Mouse (Mus musculus) hindbrain, embryonic 14.5 days (tissue): ENCODE measurements around the gene Mpc1. TPM values are rescaled to one million over a fixed set of nuclear protein-coding genes. Genes with fewer than 3 reads are reported as not detected.

ENCODE experiments used
- ATAC-seq: fragments of 200-750 bp; cut with Nextera tagmentation; 2 replicates; pipeline ENCODE4 v1.8.0; 2017; ENCODE audit warnings: moderate number of reproducible peaks, mild to moderate bottlenecking, moderate TSS enrichment, moderate library complexity; ENCODE audit not compliant: low FRiP score
- DNase-seq: peaks from one replicate; pipeline ENCODE4 v3.0.0-alpha.2; 2015; ENCODE audit warnings: low spot score
- H3K27ac ChIP-seq: fragments of 300-500 bp; sonication (generic); 2 replicates; pipeline ENCODE4 v1.5.1; 2014; ENCODE audit warnings: mild to moderate bottlenecking, moderate library complexity
- H3K27me3 ChIP-seq: fragments of 300-500 bp; sonication (generic); 2 replicates; pipeline ENCODE4 v1.6.1; 2014; ENCODE audit warnings: mild to moderate bottlenecking, low read length, mixed read lengths; ENCODE audit not compliant: control insufficient read depth, insufficient read depth
- H3K36me3 ChIP-seq: fragments of 300-500 bp; sonication (generic); replicated peaks from 2 replicates; pipeline ENCODE4 v1.6.1; 2014; ENCODE audit not compliant: control insufficient read depth, insufficient read depth
- H3K4me1 ChIP-seq: fragments of 300-500 bp; sonication (generic); replicated peaks from 2 replicates; pipeline ENCODE4 v1.6.1; 2014; ENCODE audit warnings: antibody characterized with exemption, low read length, mixed read lengths; ENCODE audit not compliant: control insufficient read depth, insufficient read depth
- H3K4me2 ChIP-seq: fragments of 300-500 bp; sonication (generic); replicated peaks from 2 replicates; pipeline ENCODE4 v1.6.1; 2014; ENCODE audit warnings: mild to moderate bottlenecking, moderate library complexity
- H3K4me3 ChIP-seq: fragments of 300-500 bp; sonication (generic); replicated peaks from 2 replicates; pipeline ENCODE4 v1.5.1; 2014; ENCODE audit warnings: mild to moderate bottlenecking, low read length
- H3K9ac ChIP-seq: fragments of 300-500 bp; sonication (generic); 2 replicates; pipeline ENCODE4 v1.6.1; 2014
- H3K9me3 ChIP-seq: fragments of 300-500 bp; sonication (generic); 2 replicates; pipeline ENCODE4 v1.6.1; 2016; ENCODE audit warnings: low read length; ENCODE audit not compliant: control insufficient read depth
- WGBS: fragments of 180-500 bp; shearing (Covaris S2); extraction: QIAGEN DNeasy Blood & Tissue Kit; methylation state at CpG from one replicate; pipeline ENCODE4 v1.1.7; 2014; 5-methylcytosine and 5-hydroxymethylcytosine counted together
- polyA plus RNA-seq: library from polyadenylated mRNA; unstranded; fragments of >200 nt; fragmentation: Nextera tagmentation; extraction: Ambion mirVana; gene quantifications from 2 replicates; pipeline ENCODE4 v1.2.1, GENCODE M21; 2014

Gene Mpc1
- polyA plus RNA-seq, 1 experiment from 2014 or later = 389 TPM

DNA sequence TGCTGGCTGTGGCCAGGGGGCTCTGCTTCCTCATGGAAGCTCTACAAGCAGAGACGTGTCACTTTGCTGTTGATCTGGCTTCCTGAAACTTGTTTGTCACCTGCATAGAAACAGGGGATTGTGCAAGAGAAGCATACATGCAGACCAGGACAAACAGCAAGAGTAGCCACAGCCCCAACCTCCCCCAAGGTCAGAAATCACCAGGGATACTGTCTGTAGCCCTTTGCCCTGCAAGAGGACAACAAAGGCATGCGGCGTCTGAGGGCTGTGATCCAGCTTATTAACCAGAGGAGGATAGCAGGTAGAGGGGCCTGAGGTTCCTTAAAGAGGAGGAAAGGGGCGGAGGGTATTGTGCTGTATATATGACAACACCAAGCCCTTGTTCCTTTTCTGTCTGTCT, 6.6 kb upstream of the Mpc1 start:
- no peak overlapping the region for H3K4me3 ChIP-seq
- H3K4me2 ChIP-seq = no peak overlapping the region
- no peaks in the 10 kb centered on the region for H3K4me1 ChIP-seq
- ATAC-seq (no peak), DNase-seq (no peak)
- no peaks in the 10 kb centered on the region for H3K36me3 ChIP-seq
- WGBS = 78% methylated on average over 4 of the region's 4 CpGs
- no peak overlapping the region for H3K9ac ChIP-seq
- no peak overlapping the region for H3K27ac ChIP-seq
- no peaks in the 10 kb centered on the region for H3K9me3 ChIP-seq
- no peaks in the 10 kb centered on the region for H3K27me3 ChIP-seq

DNA sequence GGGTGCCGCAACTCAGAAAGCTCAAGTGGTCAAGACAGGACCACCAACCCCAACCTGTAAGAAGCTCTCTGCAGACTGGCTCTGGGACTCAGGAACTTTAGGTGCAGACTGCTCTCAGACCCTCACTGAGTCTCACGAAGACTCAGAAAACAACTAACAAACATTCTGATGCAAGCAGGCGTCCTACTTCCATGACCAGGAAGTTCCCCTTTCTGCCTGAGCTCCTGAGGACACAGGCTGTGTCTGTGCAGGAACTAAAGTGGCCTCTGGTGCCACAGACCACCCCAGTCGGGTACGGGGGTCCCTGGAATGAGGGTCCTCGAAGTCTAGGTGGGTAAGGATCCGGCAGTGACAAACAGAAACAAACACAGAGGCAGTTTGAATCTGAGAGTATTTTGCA, 6.0 kb upstream of the Mpc1 start:
- 85% methylated on average over 7 of the region's 7 CpGs for WGBS
- no peak for ATAC-seq
- no peaks in the 10 kb centered on the region for H3K4me1 ChIP-seq

GRCm38 (mm10) chr17:8277266-8277665, 5.4 kb upstream of the Mpc1 start:
- Histone ChIP-seq H3K9ac (no peak overlapping the region), H3K4me2 (no peak overlapping the region), H3K36me3 (no peaks in the 10 kb centered on the region), H3K4me3 (no peak overlapping the region), H3K4me1 (no peaks in the 10 kb centered on the region), H3K9me3 (no peaks in the 10 kb centered on the region), H3K27ac (no peak overlapping the region), H3K27me3 (no peaks in the 10 kb centered on the region)
- 78% methylated on average over 3 of the region's 3 CpGs for WGBS
- ATAC-seq = no peak
- DNase-seq = no peak

More for the DNA sequence above, 6.0 kb upstream of the Mpc1 start:
- Histone ChIP-seq H3K4me2 (no peak overlapping the region), H3K27me3 (no peaks in the 10 kb centered on the region), H3K36me3 (no peaks in the 10 kb centered on the region), H3K4me3 (no peak overlapping the region), H3K9me3 (no peaks in the 10 kb centered on the region), H3K27ac (no peak overlapping the region), H3K9ac (no peak overlapping the region)
- no peak for DNase-seq

GRCm38 (mm10) chr17:8278356-8278755, 4.3 kb upstream of the Mpc1 start:
- ATAC-seq = no peak
- H3K4me2 ChIP-seq = no peak overlapping the region
- DNase-seq = no peak
- H3K27me3 ChIP-seq = no peaks in the 10 kb centered on the region
- no peak overlapping the region for H3K27ac ChIP-seq
- H3K36me3 ChIP-seq = no peaks in the 10 kb centered on the region
- H3K9ac ChIP-seq = no peak overlapping the region
- WGBS = 60% methylated on average over 3 of the region's 3 CpGs
- no peak overlapping the region for H3K4me3 ChIP-seq
- no peaks in the 10 kb centered on the region for H3K9me3 ChIP-seq
- H3K4me1 ChIP-seq = 0 out of 2 replicates have a peak, but pooled peaks cover 6% of the 10 kb centered on the region

DNA sequence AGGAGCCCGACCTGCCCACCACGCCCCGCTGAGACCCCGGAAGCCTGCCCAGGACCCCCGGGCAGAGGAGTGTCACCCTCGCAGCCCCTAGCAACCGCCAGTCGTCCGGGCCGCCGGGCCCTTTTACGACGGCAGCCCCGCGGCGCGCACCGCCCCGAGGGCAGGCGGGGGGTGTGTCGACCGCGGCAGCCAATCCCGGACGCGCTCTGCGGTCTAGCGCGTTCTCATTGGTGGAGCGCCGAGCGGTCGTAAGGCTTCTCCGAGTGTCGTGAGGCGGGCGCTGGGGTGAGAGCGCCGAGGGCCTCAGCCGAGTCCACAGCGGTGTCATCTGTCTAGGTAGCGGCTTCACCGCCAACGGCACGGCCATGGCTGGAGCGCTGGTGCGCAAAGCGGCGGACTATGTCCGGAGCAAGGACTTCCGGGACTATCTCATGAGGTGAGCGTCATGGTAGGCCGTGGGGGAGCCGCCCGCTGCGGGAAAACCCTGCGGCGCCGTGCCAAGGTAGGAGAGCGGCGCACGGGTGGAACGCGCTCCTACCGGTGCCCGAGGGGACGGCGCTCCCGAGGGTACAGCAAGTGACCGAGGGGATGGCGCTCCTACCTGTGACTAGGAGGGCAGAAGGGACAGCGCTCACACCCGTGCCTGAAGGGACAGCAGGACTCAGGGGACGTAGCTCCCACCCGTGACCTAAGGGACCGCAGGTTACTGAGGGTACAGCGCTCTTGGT, 986 bp downstream of the Mpc1 start:
- peak overlapping the region; percentile 89 for H3K27ac ChIP-seq
- peak overlapping the region; percentile 97 for H3K4me2 ChIP-seq
- peak; percentile 98 for ATAC-seq
- peak; percentile 95 for DNase-seq
- peaks cover 23% of the 10 kb centered on the region for H3K4me1 ChIP-seq
- 0% methylated on average over 77 of the region's 77 CpGs for WGBS
- peak overlapping the region; percentile 91 for H3K4me3 ChIP-seq
- H3K36me3 ChIP-seq = no peaks in the 10 kb centered on the region
- H3K27me3 ChIP-seq = no peaks in the 10 kb centered on the region
- H3K9ac ChIP-seq = peak overlapping the region; percentile 90
- H3K9me3 ChIP-seq = no peaks in the 10 kb centered on the region

DNA sequence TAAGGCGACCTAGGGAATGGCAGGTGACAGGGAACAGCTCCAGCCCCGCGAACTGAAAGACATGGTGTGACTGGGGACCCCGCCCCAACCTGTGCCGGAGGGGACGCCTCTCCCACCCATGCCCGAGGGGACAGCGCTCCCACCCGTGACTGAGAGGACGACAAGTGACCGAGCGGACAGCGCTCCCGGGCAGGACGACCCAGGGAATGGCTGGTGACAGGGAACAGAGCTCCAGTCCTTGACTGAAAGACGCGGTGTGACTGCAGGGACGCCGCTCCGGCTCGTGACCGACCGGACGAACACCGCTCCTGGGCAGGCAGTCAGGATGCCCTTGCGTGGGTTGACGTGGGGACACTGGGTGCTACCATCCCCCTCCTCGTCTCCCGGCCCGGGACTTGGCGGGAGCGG, 1.6 kb downstream of the Mpc1 start:
- Histone ChIP-seq H3K4me2 (peak overlapping the region; percentile 97), H3K4me1 (peaks cover 23% of the 10 kb centered on the region), H3K9ac (peak overlapping the region; percentile 90), H3K27ac (peak overlapping the region; percentile 84), H3K4me3 (peak overlapping the region; percentile 91), H3K27me3 (no peaks in the 10 kb centered on the region), H3K9me3 (no peaks in the 10 kb centered on the region), H3K36me3 (no peaks in the 10 kb centered on the region)
- WGBS = under 1% methylated on average over 32 of the region's 32 CpGs
- ATAC-seq (no peak; the same call in 1 of the 2 replicates), DNase-seq (peak; percentile 29)

DNA sequence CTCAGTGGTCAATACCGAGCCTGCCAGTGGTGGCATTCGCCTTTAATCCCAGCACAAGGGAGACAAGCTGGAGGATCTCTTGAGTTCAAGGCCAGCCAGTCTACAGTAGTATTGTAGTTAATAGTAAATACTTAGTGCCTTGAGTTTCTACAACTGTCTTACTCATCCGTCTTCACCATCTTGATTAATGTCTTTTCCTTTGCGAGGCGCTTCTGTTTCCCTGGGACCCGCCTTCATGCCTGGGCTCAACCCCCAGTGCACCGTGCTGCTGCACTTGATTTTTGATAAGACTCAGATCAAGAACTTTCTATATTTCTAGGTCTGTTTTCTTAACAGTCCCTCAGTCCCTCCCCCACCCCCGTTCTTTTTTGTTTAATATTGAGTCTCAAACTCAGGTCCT, 2.4 kb downstream of the Mpc1 start:
- no peaks in the 10 kb centered on the region for H3K36me3 ChIP-seq
- H3K9ac ChIP-seq = peak overlapping the region; percentile 90
- H3K27me3 ChIP-seq = no peaks in the 10 kb centered on the region
- no peak for ATAC-seq
- peak overlapping the region; percentile 97 for H3K4me2 ChIP-seq
- DNase-seq = no peak
- H3K4me3 ChIP-seq = peak overlapping the region; percentile 91
- H3K27ac ChIP-seq = no peak overlapping the region
- 42% methylated on average over 8 of the region's 8 CpGs for WGBS
- H3K9me3 ChIP-seq = no peaks in the 10 kb centered on the region
- H3K4me1 ChIP-seq = peaks cover 23% of the 10 kb centered on the region

GRCm38 (mm10) chr17:8286987-8287386, 4.3 kb downstream of the Mpc1 start:
- DNase-seq (no peak), ATAC-seq (no peak)
- no peak overlapping the region for H3K9ac ChIP-seq
- WGBS = 87% methylated on average over 4 of the region's 4 CpGs
- peaks cover 23% of the 10 kb centered on the region for H3K4me1 ChIP-seq
- no peaks in the 10 kb centered on the region for H3K27me3 ChIP-seq
- H3K36me3 ChIP-seq = no peaks in the 10 kb centered on the region
- H3K27ac ChIP-seq = no peak overlapping the region
- no peak overlapping the region for H3K4me2 ChIP-seq
- H3K9me3 ChIP-seq = no peaks in the 10 kb centered on the region
- H3K4me3 ChIP-seq = no peak overlapping the region

DNA sequence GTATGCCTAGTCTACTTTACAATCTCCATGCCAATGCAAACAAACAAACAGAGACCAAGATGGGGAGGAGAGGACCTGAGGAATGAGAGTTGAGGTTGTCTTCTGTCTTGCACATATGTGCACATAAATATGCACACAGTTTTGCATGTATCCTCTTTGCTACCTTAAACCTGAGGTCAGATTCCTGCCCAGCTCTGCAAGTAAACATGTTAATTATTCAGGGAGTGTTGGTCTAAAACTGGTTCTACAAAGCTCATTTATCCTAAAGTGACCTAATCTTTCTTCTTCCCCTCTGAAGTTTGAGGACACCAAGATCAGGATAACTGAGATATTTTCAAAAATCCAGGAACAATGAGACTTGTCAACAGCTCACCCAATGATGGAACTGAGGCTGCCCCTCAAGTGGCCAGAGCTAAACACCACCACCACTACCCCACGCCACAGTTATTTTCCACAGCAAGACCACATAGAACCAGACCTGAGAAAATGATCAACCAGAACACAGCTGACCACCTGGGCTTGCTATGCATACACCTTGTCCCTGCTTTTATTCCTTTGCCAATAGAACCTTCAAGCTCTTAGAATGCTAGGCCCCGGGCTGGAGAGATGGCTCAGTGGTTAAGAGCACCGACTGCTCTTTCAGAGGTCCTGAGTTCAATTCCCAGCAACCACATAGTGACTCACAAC, 7.4 kb downstream of the Mpc1 start:
- WGBS = 91% methylated on average over 3 of the region's 3 CpGs
- Histone ChIP-seq H3K4me2 (no peak overlapping the region), H3K27me3 (no peaks in the 10 kb centered on the region), H3K9ac (no peak overlapping the region), H3K27ac (no peak overlapping the region), H3K4me1 (peaks cover 7% of the 10 kb centered on the region), H3K4me3 (no peak overlapping the region), H3K36me3 (peaks cover 7% of the 10 kb centered on the region), H3K9me3 (no peaks in the 10 kb centered on the region)
- DNase-seq = no peak
- no peak for ATAC-seq
